Mouse (Mus musculus) hindbrain, postnatal 0 days (tissue): ENCODE results near the gene Clec14a. TPM values are rescaled to one million over a fixed set of nuclear protein-coding genes. Genes with fewer than 3 reads are reported as not detected.

ENCODE experiments used
- ATAC-seq: fragments of 200-750 bp; cut with Nextera tagmentation; 2 replicates; pipeline ENCODE4 v1.8.0; 2017; ENCODE audit warnings: mild to moderate bottlenecking, moderate TSS enrichment, moderate library complexity
- DNase-seq: peaks from one replicate; pipeline ENCODE4 v3.0.0-alpha.2; 2015; ENCODE audit warnings: low spot score
- H3K27ac ChIP-seq: fragments of 300-500 bp; sonication (generic); 2 replicates; pipeline ENCODE4 v1.5.1; 2014; ENCODE audit warnings: mild to moderate bottlenecking
- H3K27me3 ChIP-seq: fragments of 300-500 bp; sonication (generic); 2 replicates; pipeline ENCODE4 v1.6.1; 2014; ENCODE audit warnings: low read length, mixed read lengths; ENCODE audit not compliant: insufficient read depth
- H3K36me3 ChIP-seq: fragments of 300-500 bp; sonication (generic); 2 replicates; pipeline ENCODE4 v1.6.1; 2014; ENCODE audit warnings: low read length, mixed read lengths; ENCODE audit not compliant: insufficient read depth
- H3K4me1 ChIP-seq: fragments of 300-500 bp; sonication (generic); 2 replicates; pipeline ENCODE4 v1.6.1; 2014; ENCODE audit warnings: antibody characterized with exemption, low read length, mixed read lengths; ENCODE audit not compliant: insufficient read depth
- H3K4me2 ChIP-seq: fragments of 300-500 bp; sonication (generic); 2 replicates; pipeline ENCODE4 v1.6.1; 2014; ENCODE audit warnings: low read depth, mild to moderate bottlenecking, low read length, moderate library complexity, mixed read lengths
- H3K4me3 ChIP-seq: fragments of 300-500 bp; sonication (generic); 2 replicates; pipeline ENCODE4 v1.5.1; 2014; ENCODE audit warnings: low read length
- H3K9ac ChIP-seq: fragments of 300-500 bp; sonication (generic); replicated peaks from 2 replicates; pipeline ENCODE4 v1.6.1; 2014; ENCODE audit warnings: mild to moderate bottlenecking, low read length, moderate library complexity, mixed read lengths
- H3K9me3 ChIP-seq: fragments of 300-500 bp; sonication (generic); 2 replicates; pipeline ENCODE4 v1.6.1; 2016; ENCODE audit warnings: low read length, mixed read lengths
- CTCF ChIP-seq: IDR thresholded peaks from 2 replicates; pipeline ENCODE4 v1.5.1; 2016; ENCODE audit warnings: antibody characterized with exemption, control low read depth, low read depth
- WGBS: fragments of 180-500 bp; shearing (Covaris S2); extraction: QIAGEN DNeasy Blood & Tissue Kit; methylation state at CpG from one replicate; pipeline ENCODE4 v1.1.7; 2014; 5-methylcytosine and 5-hydroxymethylcytosine counted together
- polyA plus RNA-seq: library from polyadenylated mRNA; unstranded; fragments of >200 nt; fragmentation: Nextera tagmentation; extraction: Ambion mirVana; gene quantifications from 2 replicates; pipeline ENCODE4 v1.2.1, GENCODE M21; 2015
- total RNA-seq: library from RNA; depleted of rRNA; stranded (reverse); fragments of >200 nt; gene quantifications from 2 replicates; pipeline ENCODE4 v1.2.3, GENCODE M21; 2014; rRNA removed

Gene Clec14a
- total and polyA plus RNA-seq, 2 experiments from 2014 or later, result 6.9 to 9.3 TPM

DNA sequence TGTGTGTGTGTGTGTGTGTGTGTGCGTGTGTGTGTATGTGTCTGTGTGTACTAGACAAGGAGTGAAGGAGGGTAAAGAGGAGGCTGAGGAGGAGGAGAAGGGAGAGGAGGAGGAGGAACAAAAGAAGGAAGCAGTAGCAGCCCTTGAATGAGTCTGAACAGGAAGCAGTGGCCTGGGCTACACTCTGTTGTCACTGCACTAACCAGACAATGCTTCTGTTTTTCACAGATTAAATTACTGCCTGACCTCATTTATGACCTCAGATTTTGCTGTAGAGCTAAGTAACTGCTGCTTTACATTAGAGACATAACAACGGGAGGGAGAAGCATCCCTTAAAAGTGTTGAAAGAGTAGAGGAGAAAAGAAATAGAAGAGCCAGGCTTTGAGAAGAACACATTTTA is 52.9 kb downstream of the Clec14a start:
- Histone ChIP-seq H3K4me1 (peaks cover 15% of the 10 kb centered on the region; the same call in 1 of the 2 replicates), H3K27me3 (peaks cover 14% of the 10 kb centered on the region; the same call in 1 of the 2 replicates), H3K9me3 (no peaks in the 10 kb centered on the region), H3K9ac (no peak overlapping the region), H3K36me3 (no peaks in the 10 kb centered on the region), H3K4me3 (no peak overlapping the region), H3K27ac (no peak overlapping the region), H3K4me2 (peak overlapping the region; percentile 16; the same call in 1 of the 2 replicates)
- ATAC-seq (no peak), DNase-seq (no peak)
- WGBS, result 53% methylated on average over 2 of the region's 2 CpGs
- no peak for TF ChIP-seq CTCF

Other genes with a start within 250 kb of the Clec14a start
- 46.8 and 49.1 TPM in 2 replicates for gene Sstr1, start 57.5 kb downstream of the Clec14a start, total RNA-seq
- gene Sstr1, start 57.5 kb downstream of the Clec14a start, polyA plus RNA-seq, result 14.0 and 16.5 TPM in 2 replicates